Mouse (Mus musculus): Measurements from ENCODE around the gene Gm3752. TPM values are rescaled to one million over a fixed set of nuclear protein-coding genes. Genes with fewer than 3 reads are reported as not detected.

Gm3752 gene
- not detected for polyA plus RNA-seq (2014; fragmentation: Illumina TruSeq; extraction: RNeasy Lipid Tissue Mini Kit (QIAGEN cat#74804); ENCODE audit: low read depth, low replicate concordance)

DNA sequence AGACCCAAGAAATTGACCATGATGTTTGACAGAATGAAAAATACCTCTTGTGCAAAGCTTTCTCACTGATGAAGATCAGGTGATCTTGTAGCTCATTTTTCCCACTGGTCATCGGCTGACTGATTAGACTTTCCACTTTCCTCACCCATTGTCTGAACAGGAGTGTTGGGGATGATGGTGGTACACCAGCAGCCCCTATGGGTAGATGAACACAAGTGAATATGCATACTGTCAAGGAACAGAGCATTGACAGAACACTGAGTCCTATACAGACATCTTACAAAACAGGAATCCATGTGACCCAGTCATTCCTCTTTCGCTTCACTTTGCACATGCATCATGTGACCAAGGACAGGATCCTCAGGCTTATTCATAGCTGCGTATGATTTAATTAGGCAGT, at the start of gene Gm3752:
Gene Gm3752 (minus strand): TSS at position 101 of the 400 bp plus-strand sequence.

DNA sequence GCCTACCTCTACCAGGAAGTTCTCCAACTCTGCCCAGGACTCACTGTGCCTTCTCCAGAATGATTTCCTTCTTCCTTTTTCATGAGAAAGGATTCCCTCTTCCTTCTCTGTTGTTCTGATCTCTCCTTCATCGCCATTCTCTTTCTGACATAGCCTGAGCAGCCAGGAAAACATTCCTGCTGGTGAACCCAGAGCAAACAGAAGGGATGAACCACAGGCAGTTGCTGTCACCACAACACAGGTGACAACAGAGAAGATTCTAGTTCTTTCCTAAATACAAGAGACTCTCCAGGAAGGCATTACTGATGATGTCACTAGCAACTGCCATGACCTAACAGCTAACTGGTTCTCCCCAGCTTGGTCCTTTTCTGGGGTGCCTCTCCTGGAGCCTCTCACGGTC, 32.7 kb downstream of the Gm3752 start, which contains the start of gene Gm3755:
Gene Gm3755 (minus strand): TSS at position 101 of the 400 bp plus-strand sequence.

Other genes starting within 250 kb of the Gm3752 start
- not detected for gene Gm3727, start 219.0 kb downstream of the Gm3752 start, polyA plus RNA-seq (2014; fragmentation: Illumina TruSeq; extraction: RNeasy Lipid Tissue Mini Kit (QIAGEN cat#74804); ENCODE audit: low read depth, low replicate concordance)
- gene Gm3739, start 168.7 kb downstream of the Gm3752 start, polyA plus RNA-seq (2014; fragmentation: Illumina TruSeq; extraction: RNeasy Lipid Tissue Mini Kit (QIAGEN cat#74804); ENCODE audit: low read depth, low replicate concordance), result not detected
- not detected for gene Gm5797, start 151.4 kb downstream of the Gm3752 start, polyA plus RNA-seq (2014; fragmentation: Illumina TruSeq; extraction: RNeasy Lipid Tissue Mini Kit (QIAGEN cat#74804); ENCODE audit: low read depth, low replicate concordance)
- gene Gm8374, start 118.6 kb downstream of the Gm3752 start, polyA plus RNA-seq (2014; fragmentation: Illumina TruSeq; extraction: RNeasy Lipid Tissue Mini Kit (QIAGEN cat#74804); ENCODE audit: low read depth, low replicate concordance), result not detected
- gene Gm3755, start 32.8 kb downstream of the Gm3752 start, polyA plus RNA-seq (2014; fragmentation: Illumina TruSeq; extraction: RNeasy Lipid Tissue Mini Kit (QIAGEN cat#74804); ENCODE audit: low read depth, low replicate concordance), result not detected
- gene Gm3558, start 84.8 kb upstream of the Gm3752 start, polyA plus RNA-seq (2014; fragmentation: Illumina TruSeq; extraction: RNeasy Lipid Tissue Mini Kit (QIAGEN cat#74804); ENCODE audit: low read depth, low replicate concordance), result not detected
- not detected for gene Gm10338, start 111.8 kb upstream of the Gm3752 start, polyA plus RNA-seq (2014; fragmentation: Illumina TruSeq; extraction: RNeasy Lipid Tissue Mini Kit (QIAGEN cat#74804); ENCODE audit: low read depth, low replicate concordance)
- not detected for gene Gm10128, start 160.2 kb upstream of the Gm3752 start, polyA plus RNA-seq (2014; fragmentation: Illumina TruSeq; extraction: RNeasy Lipid Tissue Mini Kit (QIAGEN cat#74804); ENCODE audit: low read depth, low replicate concordance)

All from liver, adult 10 weeks (tissue).